Mouse (Mus musculus) G1E (cell line): Measurements from ENCODE around the gene Ptpn13.

Source experiments
- CTCF ChIP-seq: IDR thresholded peaks from 2 replicates; pipeline ENCODE4 v1.5.1; 2012; ENCODE audit warnings: low read depth, low read length, inconsistent platforms, mixed read lengths
- GATA1 ChIP-seq: IDR thresholded peaks from 2 replicates; pipeline ENCODE4 v1.6.1; 2012; ENCODE audit warnings: borderline replicate concordance, low read length, inconsistent platforms, mixed read lengths
- POLR2AphosphoS5 ChIP-seq: IDR thresholded peaks from 2 replicates; pipeline ENCODE4 v1.6.1; 2012; ENCODE audit warnings: low read depth, low read length, inconsistent platforms; ENCODE audit not compliant: insufficient replicate concordance
- TAL1 ChIP-seq: conservative IDR thresholded peaks from 2 replicates; pipeline ENCODE4 v1.6.1; 2012; ENCODE audit warnings: low read depth, low read length, inconsistent platforms, mixed read lengths

DNA sequence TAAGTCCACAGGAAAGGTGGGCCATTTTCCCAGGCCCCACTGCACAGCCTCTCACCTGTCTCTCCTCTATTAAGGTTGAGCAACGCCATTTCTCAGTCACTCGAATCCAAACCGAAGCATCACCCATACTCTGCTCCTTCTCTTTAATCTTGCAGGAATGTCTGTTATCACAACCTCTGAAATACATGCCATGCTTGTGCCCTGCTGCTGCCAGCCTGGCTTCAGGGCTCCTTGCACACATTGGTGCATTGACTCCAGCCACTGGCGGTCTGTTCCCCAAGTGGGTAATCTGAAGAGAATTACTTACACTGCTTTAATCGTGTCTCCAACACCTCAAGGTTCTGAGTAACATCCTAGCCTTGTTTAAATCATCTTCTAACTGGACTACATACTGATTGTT lies 50.5 kb downstream of the Ptpn13 start:
- TF ChIP-seq POLR2AphosphoS5 (no peak), CTCF (no peak), GATA1 (no peak), TAL1 (no peak)
